Mouse (Mus musculus): Measurements from ENCODE around the gene Fpr-rs7. TPM values are rescaled to one million over a fixed set of nuclear protein-coding genes. Genes with fewer than 3 reads are reported as not detected.

Gene Fpr-rs7
- not detected in 2 replicates for total RNA-seq (2021)
- long read RNA-seq: 0 reads

- no peak for DNase-seq
These were observed at the start of gene Fpr-rs7 for GRCm38 (mm10) chr17:20114126-20114525. Gene Fpr-rs7, minus strand, starts transcription at chr17:20114226.

DNA sequence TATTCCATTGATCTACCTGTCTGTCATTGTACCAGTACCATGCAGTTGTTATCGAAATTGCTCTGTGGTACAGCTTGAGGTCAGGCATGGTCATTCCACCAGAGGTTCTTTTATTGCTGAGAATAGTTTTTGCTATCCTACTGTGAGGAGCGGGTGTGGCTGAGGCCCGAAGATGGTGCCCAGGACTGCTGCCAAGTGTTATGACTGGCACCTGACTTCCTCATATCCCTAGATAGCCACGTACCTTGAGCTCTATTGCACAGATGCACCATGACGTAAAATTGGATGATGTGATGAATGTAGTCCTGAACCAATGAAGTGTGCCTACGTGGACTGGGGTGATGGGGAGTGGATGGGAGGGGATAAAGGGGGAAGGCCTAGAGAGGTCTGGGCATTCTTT lies 39.9 kb downstream of the Fpr-rs7 start:
- no peak for DNase-seq

DNA sequence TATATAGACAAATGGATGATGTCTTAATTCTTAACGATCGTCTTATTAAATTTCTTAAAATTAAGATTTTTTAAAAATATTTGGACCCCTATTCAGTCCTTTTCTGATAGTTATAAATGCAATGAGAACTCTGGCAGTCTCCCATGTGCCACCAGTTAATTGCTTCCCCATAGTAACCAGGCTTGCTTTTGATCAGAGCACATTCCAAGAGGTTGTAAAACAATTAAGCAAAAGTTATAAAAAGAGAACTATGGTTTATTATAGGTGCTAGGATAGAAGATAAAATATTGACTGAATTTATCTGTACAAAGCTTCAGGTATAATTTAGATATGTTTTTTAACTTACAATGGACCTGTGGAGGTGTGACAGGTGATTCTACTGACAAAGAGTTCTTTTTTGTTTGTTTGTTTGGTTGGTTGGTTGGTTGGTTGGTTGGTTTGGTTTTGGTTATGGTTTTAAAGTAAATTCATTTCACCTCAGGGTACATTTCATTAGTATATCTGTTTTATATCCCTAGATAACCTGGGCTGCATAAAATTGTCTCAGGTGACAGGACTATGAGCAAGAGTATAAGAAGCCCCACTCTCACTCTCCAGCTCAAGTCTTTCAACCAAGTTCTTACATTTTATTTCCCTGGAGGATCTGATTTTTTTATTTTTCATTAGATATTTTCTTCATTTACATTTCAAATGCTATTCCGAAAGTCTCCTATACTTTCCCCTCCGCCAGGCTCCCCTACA lies 42.2 kb downstream of the Fpr-rs7 start:
- DNase-seq: no peak

Other genes with a start within 250 kb of the Fpr-rs7 start
- not detected in 2 replicates for gene Vmn2r104, start 65.9 kb downstream of the Fpr-rs7 start, total RNA-seq (2021)
- not detected in 2 replicates for gene Fpr-rs6, start 68.9 kb upstream of the Fpr-rs7 start, total RNA-seq (2021)
- gene Vmn2r105, start 120.8 kb upstream of the Fpr-rs7 start, total RNA-seq (2021): not detected in 2 replicates
- gene Vmn2r106, start 171.3 kb upstream of the Fpr-rs7 start, total RNA-seq (2021): not detected in 2 replicates
- gene Vmn2r107, start 231.0 kb upstream of the Fpr-rs7 start, total RNA-seq (2021): not detected in 2 replicates

Measured in adrenal gland, postnatal 25 days (tissue).